Mouse (Mus musculus): ENCODE measurements at regions not wholly inside any gene's neighbourhood (a gene's known extent, or its start where the extent isn't known, plus 50 kb on each side); places are given as distances from the start of the nearest gene placed in this dataset.
"Not testable (repeated sequence)": the region's sequence is repeated elsewhere in the genome, so short reads cannot be mapped to it uniquely, and the experiment has no call there.

DNA sequence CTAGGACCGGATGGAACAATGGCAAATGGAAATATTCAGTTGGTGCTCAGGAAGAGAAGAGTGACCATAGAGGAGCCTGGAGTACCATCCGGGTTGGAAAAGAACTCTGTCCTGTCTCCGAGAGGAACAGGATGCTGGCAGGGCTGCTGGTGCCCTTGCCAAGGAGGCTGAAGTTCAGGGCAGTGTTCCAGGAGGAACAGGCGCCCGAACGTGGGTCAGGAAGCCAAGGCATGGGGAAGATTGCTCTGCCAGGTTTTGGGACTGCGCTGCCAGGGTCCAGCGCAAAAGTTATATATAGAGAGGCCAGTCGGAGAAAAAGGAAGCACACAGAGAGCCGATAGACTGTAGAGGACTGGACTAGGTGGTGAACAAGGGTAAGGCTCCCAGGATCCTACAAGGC lies 92.3 kb upstream of the Mdm1 start:
- peak; percentile 70 to 76 for DNase-seq (ENCODE audit: low spot score in 2 of 2)

- no peak for DNase-seq (ENCODE audit: low spot score in 2 of 2)
Measured at GRCm38 (mm10) chr10:118050152-118050641, 91.4 kb upstream of the Mdm1 start.

DNA sequence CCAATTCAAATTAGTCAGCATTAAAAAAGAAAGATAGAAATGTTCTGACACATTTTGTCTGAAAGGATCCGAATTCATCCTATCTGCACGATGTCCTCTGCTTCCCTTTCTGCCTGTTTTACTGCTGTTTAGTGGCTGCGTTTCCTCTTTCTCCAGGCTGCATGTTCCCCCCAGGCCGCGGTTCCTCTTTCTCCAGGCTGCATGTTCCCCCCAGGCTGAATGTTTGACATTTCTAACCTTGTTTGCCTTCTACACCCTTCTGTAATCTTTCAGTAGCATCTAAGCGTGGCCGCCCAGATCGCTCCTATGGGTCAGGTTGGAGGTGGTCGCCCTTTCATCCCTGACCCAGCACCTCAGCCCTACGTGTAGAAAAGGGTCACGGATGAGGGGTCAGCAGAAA lies 89.6 kb upstream of the Mdm1 start:
- DNase-seq (ENCODE audit: low spot score in 2 of 2), result no peak

DNA sequence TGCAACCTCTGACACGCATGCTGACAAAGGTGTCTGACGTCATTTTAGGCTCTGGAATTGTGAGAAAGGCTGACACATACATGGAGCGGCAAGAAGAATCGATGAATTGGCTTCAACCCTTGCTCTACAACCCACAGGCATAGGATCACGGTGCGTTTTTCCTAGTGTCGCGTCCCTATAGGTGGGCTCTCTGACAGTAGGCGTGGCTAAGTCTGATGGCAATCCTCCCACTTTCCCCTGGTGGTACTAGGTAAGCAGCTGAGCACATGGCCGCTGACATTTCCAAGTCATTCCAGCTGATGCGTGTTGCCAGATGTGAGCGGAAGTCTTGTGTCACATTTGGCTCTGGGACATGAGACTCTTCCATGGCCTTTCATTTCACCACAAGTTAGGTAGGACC lies 89.1 kb upstream of the Mdm1 start:
- DNase-seq (ENCODE audit: low spot score in 2 of 2), result no peak

- DNase-seq (ENCODE audit: low spot score in 2 of 2), result no peak
Measured at GRCm38 (mm10) chr10:118053037-118053436, 88.6 kb upstream of the Mdm1 start.

- no peak for DNase-seq (ENCODE audit: low spot score in 2 of 2)
Measured at GRCm38 (mm10) chr10:118056789-118057271, 84.8 kb upstream of the Mdm1 start.

- DNase-seq (ENCODE audit: low spot score in 2 of 2), result no peak
Measured at GRCm38 (mm10) chr10:118057516-118057915, 84.1 kb upstream of the Mdm1 start.

DNA sequence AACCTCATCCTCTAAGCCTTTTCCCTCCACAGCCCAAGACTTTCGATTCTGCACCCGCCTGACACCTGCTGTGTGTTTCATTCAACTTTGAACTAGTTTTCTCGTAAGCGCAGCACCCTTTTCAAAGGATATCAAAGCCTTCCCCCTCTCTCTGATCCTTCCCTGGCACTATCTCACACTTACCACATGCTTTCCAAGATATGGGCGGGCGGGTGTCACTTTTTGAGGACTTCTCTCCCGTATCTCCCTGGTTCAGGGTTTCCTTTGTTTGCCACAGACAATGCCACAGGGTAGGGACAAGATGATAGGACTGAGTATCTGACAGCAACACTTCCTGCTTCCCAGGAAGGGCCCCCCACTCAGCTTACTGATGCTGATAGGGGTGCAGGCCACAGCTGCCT lies 76.8 kb upstream of the Mdm1 start:
- no peak for DNase-seq (ENCODE audit: low spot score in 2 of 2)

DNA sequence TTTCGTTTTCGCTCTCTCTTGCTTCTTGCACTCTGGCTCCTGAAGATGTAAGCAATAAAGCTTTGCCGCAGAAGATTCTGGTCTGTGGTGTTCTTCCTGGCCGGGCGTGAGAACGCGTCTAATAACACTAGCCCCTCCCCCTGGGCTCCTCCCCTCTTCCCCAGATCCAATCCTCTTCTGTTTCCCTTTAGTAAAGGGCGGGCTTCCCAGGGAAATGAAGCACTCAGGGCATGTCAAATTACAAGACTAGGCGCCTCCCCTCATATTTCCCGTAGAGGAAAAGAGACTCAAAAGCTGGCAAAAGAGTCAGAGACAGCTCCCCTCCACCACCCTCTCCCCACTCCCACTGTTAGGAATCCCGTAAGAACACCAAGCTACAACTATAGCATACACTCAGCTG lies 65.3 kb upstream of the Mdm1 start:
- not testable (repeated sequence) for DNase-seq (ENCODE audit: low spot score in 2 of 2)

GRCm38 (mm10) chr10:118081636-118082166 lies 59.9 kb upstream of the Mdm1 start:
- no peak for DNase-seq (ENCODE audit: low spot score in 2 of 2)

DNA sequence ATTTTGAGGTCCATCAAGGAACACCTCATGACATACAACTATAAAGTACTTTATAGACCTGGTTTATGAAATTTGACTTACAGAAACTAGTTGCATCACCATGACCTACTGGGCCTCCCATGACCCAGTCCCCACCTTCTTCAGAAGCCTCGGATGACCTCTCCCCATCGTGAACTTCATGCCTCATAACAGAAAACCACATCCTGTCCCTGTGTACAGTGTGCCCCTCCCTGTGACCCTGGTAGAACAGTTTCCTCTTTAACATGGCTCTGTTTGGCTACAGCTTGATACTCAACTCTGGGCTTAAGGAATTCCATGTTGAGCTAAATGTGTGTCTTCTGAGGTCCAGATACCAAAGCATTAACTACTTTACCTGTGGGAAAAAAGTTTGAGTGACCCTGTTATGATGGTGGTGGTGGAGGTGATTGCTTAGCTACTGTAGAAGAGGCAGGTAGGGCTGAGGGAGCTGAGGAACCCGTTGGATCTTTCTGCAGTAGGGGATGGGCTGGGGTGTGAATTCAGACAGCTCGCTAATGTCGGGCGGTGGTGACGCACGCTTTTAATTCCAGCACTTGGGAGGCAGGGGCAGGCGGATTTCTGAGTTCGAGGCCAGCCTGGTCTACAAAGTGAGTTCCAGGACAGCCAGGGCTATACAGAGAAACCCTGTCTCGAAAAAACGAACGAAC lies 58.4 kb upstream of the Mdm1 start:
- DNase-seq (ENCODE audit: low spot score in 2 of 2), result no peak

DNA sequence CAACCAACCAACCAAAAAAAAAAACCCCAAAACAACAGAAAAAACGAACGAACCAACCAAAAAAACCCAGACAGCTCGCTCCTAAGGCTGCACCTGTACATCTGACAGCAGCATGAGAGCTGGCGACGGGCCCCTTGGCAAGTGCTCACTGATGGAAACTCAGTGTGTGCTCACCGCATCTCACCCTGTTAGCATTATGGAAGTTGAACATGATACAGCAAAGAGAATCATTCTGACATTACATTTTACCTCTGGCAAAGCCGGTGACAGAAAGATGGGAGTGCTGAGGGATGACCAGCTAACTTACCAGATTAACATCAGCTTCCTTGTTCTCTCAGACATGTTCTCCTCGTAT lies 57.9 kb upstream of the Mdm1 start:
- no peak for DNase-seq (ENCODE audit: low spot score in 2 of 2)

- no peak for DNase-seq (ENCODE audit: low spot score in 2 of 2)
Measured at GRCm38 (mm10) chr10:118085046-118085983, 56.3 kb upstream of the Mdm1 start.

DNA sequence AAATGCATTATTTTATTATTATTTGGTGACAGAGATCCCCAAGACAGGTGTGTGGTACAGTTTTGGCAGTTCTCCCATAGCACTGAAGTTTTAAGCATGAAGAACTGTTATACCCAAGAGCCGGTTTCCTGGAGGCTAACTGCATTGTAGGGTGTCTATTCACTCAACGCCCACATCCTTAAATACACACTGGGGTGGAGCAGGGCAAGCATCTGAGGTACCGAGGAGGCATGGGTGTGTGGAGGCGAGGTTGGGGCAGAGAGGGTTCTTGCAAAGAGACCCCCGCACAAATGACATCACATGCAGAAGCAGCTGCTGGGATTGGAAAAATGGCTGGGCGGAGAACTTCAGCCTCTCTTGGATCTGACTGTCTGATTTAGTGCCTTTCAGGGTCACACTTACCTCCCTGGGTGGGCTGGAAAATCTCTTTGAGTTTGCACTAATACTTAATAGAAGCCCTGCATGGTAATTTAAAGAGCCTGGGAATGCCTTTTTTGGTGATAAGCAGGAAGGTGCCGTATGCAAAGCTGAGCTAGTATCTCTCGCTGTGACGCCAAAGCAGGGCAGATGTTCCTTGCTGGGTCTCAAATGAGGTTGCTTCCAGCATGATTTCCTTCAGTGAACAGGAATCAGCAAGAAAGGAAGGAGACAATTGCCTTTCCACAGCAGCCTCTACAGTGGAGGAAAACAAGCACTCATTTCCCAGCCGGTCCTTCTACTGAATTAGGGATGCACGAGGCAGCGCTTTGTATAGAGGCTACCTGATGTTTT lies 53.9 kb upstream of the Mdm1 start:
- no peak for DNase-seq (ENCODE audit: low spot score in 2 of 2)

DNA sequence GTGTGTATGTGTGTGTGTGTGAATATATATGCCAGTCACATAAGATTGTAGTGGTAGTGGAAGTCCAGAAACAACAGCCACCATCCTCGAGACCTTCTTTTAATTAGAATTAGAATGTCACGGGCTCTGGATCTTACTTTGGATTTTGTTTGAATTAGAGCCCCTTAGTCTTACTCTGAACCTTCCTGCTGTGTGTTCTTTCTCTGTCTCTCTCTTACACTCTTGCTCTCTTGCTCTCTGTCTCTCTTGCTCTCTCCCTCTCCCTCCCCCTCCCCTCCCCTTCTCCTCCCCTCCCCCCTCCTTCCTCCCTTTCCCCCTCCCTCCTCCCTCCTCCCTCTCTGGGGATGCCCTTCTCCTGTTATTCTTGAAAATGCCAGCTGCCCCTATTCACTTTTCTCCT lies 53.1 kb upstream of the Mdm1 start:
- DNase-seq (ENCODE audit: low spot score in 2 of 2), result no peak

GRCm38 (mm10) chr10:118089879-118090278 lies 51.7 kb upstream of the Mdm1 start:
- no peak for DNase-seq (ENCODE audit: low spot score in 2 of 2)

DNA sequence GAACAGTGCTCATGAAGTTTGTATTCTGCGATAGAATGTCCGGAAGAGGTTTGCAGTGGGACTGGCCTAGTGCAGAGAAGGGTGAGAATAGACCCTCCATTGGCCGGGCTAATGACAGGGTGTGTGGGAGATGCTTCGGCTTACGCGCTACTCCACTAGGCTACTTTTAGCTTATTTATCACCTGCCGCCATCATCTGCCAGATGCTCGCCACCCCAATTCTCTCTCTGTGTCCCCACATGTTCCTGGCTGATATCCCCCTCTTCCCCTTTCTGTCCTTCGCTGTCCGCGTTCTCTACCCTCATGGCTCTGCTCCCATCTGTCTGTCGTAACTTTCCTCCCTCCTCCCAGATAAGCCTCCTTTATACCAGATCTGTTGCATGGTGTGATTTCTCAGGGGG lies 50.1 kb upstream of the Mdm1 start:
- DNase-seq (ENCODE audit: low spot score in 2 of 2), result no peak
